ENCODE assay signal across 1 mouse cellular context in the genomic region with DNA sequence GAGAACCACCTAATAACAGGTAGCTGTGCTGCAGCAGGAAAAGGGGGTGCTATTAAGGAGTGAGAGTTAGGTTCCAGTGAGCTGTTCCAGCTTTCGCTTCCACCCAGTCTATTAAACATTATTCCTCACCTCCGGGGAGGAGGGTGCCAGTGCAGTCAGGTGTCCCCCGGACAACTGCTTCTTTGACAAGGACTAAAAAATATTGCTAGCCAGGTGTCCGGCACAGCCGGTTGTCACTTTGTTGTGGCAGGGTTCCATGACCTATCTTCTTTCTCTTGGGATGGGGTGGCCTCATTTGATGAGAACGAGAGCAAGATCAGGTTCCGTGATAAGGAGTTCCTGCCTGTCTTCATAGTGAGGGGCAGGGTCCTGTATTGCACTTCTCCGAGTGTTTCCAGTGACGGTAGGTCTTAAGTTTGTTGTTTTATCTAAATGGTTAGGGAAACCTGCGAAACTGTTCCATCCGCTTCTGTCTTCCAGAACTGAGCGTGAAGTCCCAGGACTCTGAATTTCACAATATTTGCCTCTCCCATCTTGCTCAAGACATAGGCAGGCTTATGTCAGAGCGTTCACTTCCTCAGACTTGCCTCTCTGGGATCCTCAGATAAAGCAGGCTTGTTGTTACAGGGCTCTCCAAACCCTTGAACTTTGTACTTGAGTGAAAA.
TF ChIP-seq lines count a peak whose summit lies in the region.

No protein-coding gene starts in this region.

TF ChIP-seq in MEL, 35 proteins besides CTCF, POLR2A, EP300 and RAD21 (continued from another document):
- TF ChIP-seq MXI1 (IDR thresholded peaks at IDR 0.05; ENCODE audit: low read depth, low read length) (peak; percentile 46; the same call in 1 of the 2 replicates), E2F4 (IDR thresholded peaks at IDR 0.05; ENCODE audit: borderline replicate concordance, low read depth, low read length) (no peak), USF1 (IDR thresholded peaks at IDR 0.05; ENCODE audit: low read depth, low read length) (no peak), CHD1 (IDR thresholded peaks at IDR 0.05; ENCODE audit: low read depth, low read length) (no peak), ETS1 (IDR thresholded peaks at IDR 0.05; ENCODE audit: low read depth, low read length) (peak; percentile 23; the same call in 1 of the 2 replicates), MYC (IDR thresholded peaks at IDR 0.05; ENCODE audit: low read depth, low read length) (no peak), USF2 (IDR thresholded peaks at IDR 0.05; ENCODE audit: borderline replicate concordance in 1 of 2, insufficient read depth in 1 of 2, low read depth in 1 of 2, low read length in 2 of 2) (no peak), HCFC1 (IDR thresholded peaks at IDR 0.05; ENCODE audit: low read depth, low read length) (no peak), GATA1 (IDR thresholded peaks at IDR 0.05; ENCODE audit: low read depth, low read length) (peak; percentile 75), MEF2A (IDR thresholded peaks at IDR 0.05; ENCODE audit: extremely low read depth, insufficient replicate concordance, low read depth, low read length, poor library complexity, severe bottlenecking) (no peak)
